Mouse (Mus musculus) neural tube, embryonic 14.5 days (tissue): ENCODE measurements at regions not wholly inside any gene's neighbourhood (a gene's known extent, or its start where the extent isn't known, plus 50 kb on each side); places are given as distances from the start of the nearest gene placed in this dataset.

Experiments used
- ATAC-seq: fragments of 200-750 bp; cut with Nextera tagmentation; 2 replicates; pipeline ENCODE4 v1.8.0; 2017; ENCODE audit warnings: low read depth, mild to moderate bottlenecking, moderate TSS enrichment, moderate library complexity
- H3K27ac ChIP-seq: fragments of 300-500 bp; sonication (generic); 2 replicates; pipeline ENCODE4 v1.5.1; 2014; ENCODE audit warnings: low read depth, mild to moderate bottlenecking, control low read depth, low read length, moderate library complexity, mixed read lengths
- H3K27me3 ChIP-seq: fragments of 300-500 bp; sonication (generic); 2 replicates; pipeline ENCODE4 v1.6.1; 2014; ENCODE audit warnings: low read length; ENCODE audit not compliant: control insufficient read depth, insufficient read depth
- H3K36me3 ChIP-seq: fragments of 300-500 bp; sonication (generic); 2 replicates; pipeline ENCODE4 v1.6.1; 2014; ENCODE audit warnings: low read length, mixed read lengths; ENCODE audit not compliant: control insufficient read depth, insufficient read depth
- H3K4me1 ChIP-seq: fragments of 300-500 bp; sonication (generic); 2 replicates; pipeline ENCODE4 v1.6.1; 2014; ENCODE audit warnings: low read length; ENCODE audit not compliant: control insufficient read depth, insufficient read depth
- H3K4me2 ChIP-seq: fragments of 300-500 bp; sonication (generic); 2 replicates; pipeline ENCODE4 v1.6.1; 2014; ENCODE audit warnings: mild to moderate bottlenecking, low read depth, low read length, control low read depth
- H3K4me3 ChIP-seq: fragments of 300-500 bp; sonication (generic); 2 replicates; pipeline ENCODE4 v1.5.1; 2014; ENCODE audit warnings: low read depth, low read length, control low read depth, mixed read lengths
- H3K9ac ChIP-seq: fragments of 300-500 bp; sonication (generic); replicated peaks from 2 replicates; pipeline ENCODE4 v1.6.1; 2014; ENCODE audit warnings: low read depth, mild to moderate bottlenecking, control low read depth, low read length, mixed read lengths
- H3K9me3 ChIP-seq: fragments of 300-500 bp; sonication (generic); 2 replicates; pipeline ENCODE4 v1.6.1; 2016; ENCODE audit warnings: low read length; ENCODE audit not compliant: control insufficient read depth
- WGBS: fragments of 180-500 bp; shearing (Covaris S2); extraction: QIAGEN DNeasy Blood & Tissue Kit; methylation state at CpG from one replicate; pipeline ENCODE4 v1.1.7; 2014; 5-methylcytosine and 5-hydroxymethylcytosine counted together

GRCm38 (mm10) chr4:31561183-31561582 is 402.7 kb upstream of the Map3k7 start:
- H3K9ac ChIP-seq = no peak overlapping the region
- H3K4me1 ChIP-seq = no peaks in the 10 kb centered on the region
- 93% methylated on average over 10 of the region's 10 CpGs for WGBS
- H3K36me3 ChIP-seq = no peaks in the 10 kb centered on the region
- no peak for ATAC-seq
- H3K9me3 ChIP-seq = no peaks in the 10 kb centered on the region
- H3K4me3 ChIP-seq = no peak overlapping the region
- no peak overlapping the region for H3K4me2 ChIP-seq
- no peaks in the 10 kb centered on the region for H3K27me3 ChIP-seq
- no peak overlapping the region for H3K27ac ChIP-seq

GRCm38 (mm10) chr4:31561823-31562222 is 402.1 kb upstream of the Map3k7 start:
- Histone ChIP-seq H3K27ac (no peak overlapping the region), H3K36me3 (no peaks in the 10 kb centered on the region), H3K4me3 (no peak overlapping the region), H3K9me3 (no peaks in the 10 kb centered on the region), H3K4me1 (no peaks in the 10 kb centered on the region), H3K4me2 (no peak overlapping the region), H3K9ac (no peak overlapping the region), H3K27me3 (no peaks in the 10 kb centered on the region)
- no peak for ATAC-seq
- 25% methylated on average over 3 of the region's 3 CpGs for WGBS

- H3K4me3 ChIP-seq = no peak overlapping the region
- 34% methylated on average over 5 of the region's 5 CpGs for WGBS
- H3K27ac ChIP-seq = no peak overlapping the region
- H3K4me2 ChIP-seq = no peak overlapping the region
- H3K4me1 ChIP-seq = no peaks in the 10 kb centered on the region
- H3K36me3 ChIP-seq = no peaks in the 10 kb centered on the region
- H3K9ac ChIP-seq = no peak overlapping the region
- no peak for ATAC-seq
- no peaks in the 10 kb centered on the region for H3K9me3 ChIP-seq
- H3K27me3 ChIP-seq = no peaks in the 10 kb centered on the region
Measured at GRCm38 (mm10) chr4:31566158-31566557, 397.7 kb upstream of the Map3k7 start.

- Histone ChIP-seq H3K9ac (no peak overlapping the region), H3K4me2 (no peak overlapping the region), H3K4me3 (no peak overlapping the region), H3K27ac (no peak overlapping the region), H3K9me3 (no peaks in the 10 kb centered on the region), H3K4me1 (no peaks in the 10 kb centered on the region), H3K27me3 (no peaks in the 10 kb centered on the region), H3K36me3 (no peaks in the 10 kb centered on the region)
- WGBS = 46% methylated on average over 3 of the region's 3 CpGs
- no peak for ATAC-seq
Measured at GRCm38 (mm10) chr4:31566834-31567233, 397.1 kb upstream of the Map3k7 start.

GRCm38 (mm10) chr4:31569687-31570086 is 394.2 kb upstream of the Map3k7 start:
- no peak overlapping the region for H3K27ac ChIP-seq
- no peaks in the 10 kb centered on the region for H3K4me1 ChIP-seq
- 85% methylated on average over 1 of the region's 1 CpGs for WGBS
- no peaks in the 10 kb centered on the region for H3K27me3 ChIP-seq
- no peak overlapping the region for H3K9ac ChIP-seq
- H3K9me3 ChIP-seq = no peaks in the 10 kb centered on the region
- ATAC-seq = no peak
- H3K4me3 ChIP-seq = no peak overlapping the region
- H3K4me2 ChIP-seq = no peak overlapping the region
- no peaks in the 10 kb centered on the region for H3K36me3 ChIP-seq

GRCm38 (mm10) chr4:31576982-31577579 is 386.8 kb upstream of the Map3k7 start:
- H3K27ac ChIP-seq = no peak overlapping the region
- no peak for ATAC-seq
- no peaks in the 10 kb centered on the region for H3K36me3 ChIP-seq
- H3K9ac ChIP-seq = no peak overlapping the region
- WGBS = 79% methylated on average over 4 of the region's 4 CpGs
- no peak overlapping the region for H3K4me3 ChIP-seq
- no peaks in the 10 kb centered on the region for H3K9me3 ChIP-seq
- no peaks in the 10 kb centered on the region for H3K27me3 ChIP-seq
- no peaks in the 10 kb centered on the region for H3K4me1 ChIP-seq
- no peak overlapping the region for H3K4me2 ChIP-seq

GRCm38 (mm10) chr4:31583495-31583894 is 380.4 kb upstream of the Map3k7 start:
- no peak for ATAC-seq
- H3K27ac ChIP-seq = no peak overlapping the region
- 23% methylated on average over 2 of the region's 2 CpGs for WGBS
- no peaks in the 10 kb centered on the region for H3K9me3 ChIP-seq
- no peak overlapping the region for H3K4me3 ChIP-seq
- H3K4me2 ChIP-seq = no peak overlapping the region
- H3K4me1 ChIP-seq = no peaks in the 10 kb centered on the region
- H3K9ac ChIP-seq = no peak overlapping the region
- H3K27me3 ChIP-seq = no peaks in the 10 kb centered on the region
- H3K36me3 ChIP-seq = no peaks in the 10 kb centered on the region

GRCm38 (mm10) chr4:31584171-31584570 is 379.7 kb upstream of the Map3k7 start:
- ATAC-seq = no peak
- Histone ChIP-seq H3K27ac (no peak overlapping the region), H3K4me3 (no peak overlapping the region), H3K36me3 (no peaks in the 10 kb centered on the region), H3K4me2 (no peak overlapping the region), H3K9ac (no peak overlapping the region), H3K4me1 (no peaks in the 10 kb centered on the region), H3K27me3 (no peaks in the 10 kb centered on the region), H3K9me3 (no peaks in the 10 kb centered on the region)
- 85% methylated on average over 3 of the region's 3 CpGs for WGBS

- H3K9me3 ChIP-seq = no peaks in the 10 kb centered on the region
- H3K4me1 ChIP-seq = no peaks in the 10 kb centered on the region
- H3K36me3 ChIP-seq = no peaks in the 10 kb centered on the region
- no peak overlapping the region for H3K9ac ChIP-seq
- H3K4me3 ChIP-seq = no peak overlapping the region
- no peaks in the 10 kb centered on the region for H3K27me3 ChIP-seq
- H3K27ac ChIP-seq = no peak overlapping the region
- WGBS = 80% methylated on average over 1 of the region's 1 CpGs
- H3K4me2 ChIP-seq = no peak overlapping the region
- no peak for ATAC-seq
Measured at GRCm38 (mm10) chr4:31594089-31594488, 369.8 kb upstream of the Map3k7 start.
